Mouse (Mus musculus) midbrain, embryonic 10.5 days (tissue): ENCODE results near the gene Dhx15. TPM values are rescaled to one million over a fixed set of nuclear protein-coding genes. Genes with fewer than 3 reads are reported as not detected.

ENCODE experiments used
- DNase-seq: peaks from one replicate; pipeline ENCODE4 v3.0.0-alpha.2; 2017; ENCODE audit warnings: low spot score
- H3K27ac ChIP-seq: fragments of 300-500 bp; sonication (generic); replicated peaks from 2 replicates; pipeline ENCODE4 v1.5.1; 2016; ENCODE audit warnings: mild to moderate bottlenecking
- H3K27me3 ChIP-seq: fragments of 300-500 bp; sonication (generic); 2 replicates; pipeline ENCODE4 v1.6.1; 2016; ENCODE audit warnings: low read depth, mild to moderate bottlenecking; ENCODE audit not compliant: poor library complexity, severe bottlenecking
- H3K36me3 ChIP-seq: fragments of 300-500 bp; sonication (generic); 2 replicates; pipeline ENCODE4 v1.6.1; 2016; ENCODE audit warnings: mild to moderate bottlenecking, moderate library complexity
- H3K4me1 ChIP-seq: fragments of 300-500 bp; sonication (generic); 2 replicates; pipeline ENCODE4 v1.6.1; 2016
- H3K4me3 ChIP-seq: fragments of 300-500 bp; sonication (generic); 2 replicates; pipeline ENCODE4 v1.5.1; 2016; ENCODE audit warnings: mild to moderate bottlenecking, moderate library complexity
- H3K9me3 ChIP-seq: fragments of 300-500 bp; sonication (generic); replicated peaks from 2 replicates; pipeline ENCODE4 v1.6.1; 2016; ENCODE audit warnings: mild to moderate bottlenecking
- WGBS: fragments of 180-500 bp; shearing (Covaris S2); methylation state at CpG from one replicate; pipeline ENCODE4 v1.1.7; 2016; 5-methylcytosine and 5-hydroxymethylcytosine counted together
- polyA plus RNA-seq: library from polyadenylated mRNA; unstranded; fragments of >200 nt; fragmentation: Nextera tagmentation; extraction: Ambion mirVana; gene quantifications from 2 replicates; pipeline ENCODE4 v1.2.1, GENCODE M21; 2016

Gene Dhx15
- polyA plus RNA-seq, 1 experiment from 2014 or later = 204 TPM

- H3K36me3 ChIP-seq = no peaks in the 10 kb centered on the region
Measured at GRCm38 (mm10) chr5:52218238-52218637, 27.9 kb upstream of the Dhx15 start.

DNA sequence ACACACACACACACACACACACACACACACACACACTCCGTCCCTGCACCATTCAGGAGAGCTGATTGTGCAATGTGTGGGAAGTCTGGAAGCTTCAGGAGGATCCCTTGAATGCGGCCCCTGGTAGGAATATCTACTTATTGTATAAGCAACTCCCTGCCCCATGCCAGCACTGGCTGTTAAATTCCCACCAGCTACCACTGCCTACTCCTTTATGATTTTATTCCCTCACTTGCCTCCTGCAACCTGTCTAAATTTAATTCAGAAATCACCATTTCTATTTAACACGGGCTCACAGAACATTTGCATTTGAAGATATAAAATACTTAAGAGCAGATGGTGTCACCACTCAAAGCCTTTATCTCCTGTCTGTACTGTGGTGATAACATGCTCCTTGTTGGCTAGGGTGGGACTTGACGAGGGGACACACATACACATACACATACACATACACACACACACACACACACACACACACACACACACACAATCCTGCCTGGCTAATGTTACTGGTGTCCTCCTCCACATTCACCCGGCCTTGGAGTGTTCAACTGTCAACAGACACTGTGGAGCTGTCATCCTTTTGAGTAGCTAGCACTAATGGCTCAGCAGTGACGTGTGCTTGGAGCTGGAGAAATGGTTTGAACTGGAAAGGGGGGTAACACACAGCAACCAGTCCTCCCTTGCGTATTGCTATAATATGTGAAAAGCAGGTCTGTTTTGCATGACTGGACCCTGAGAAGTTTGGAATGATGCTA lies 23.0 kb upstream of the Dhx15 start:
- Histone ChIP-seq H3K36me3 (no peaks in the 10 kb centered on the region), H3K4me3 (no peak overlapping the region), H3K4me1 (peaks cover 6% of the 10 kb centered on the region), H3K27me3 (no peaks in the 10 kb centered on the region), H3K27ac (no peak overlapping the region), H3K9me3 (no peaks in the 10 kb centered on the region)
- no peak for DNase-seq
- WGBS = 89% methylated on average over 7 of the region's 7 CpGs

More at GRCm38 (mm10) chr5:52218238-52218637, 27.9 kb upstream of the Dhx15 start:
- H3K27me3 ChIP-seq = no peaks in the 10 kb centered on the region
- no peak overlapping the region for H3K27ac ChIP-seq
- H3K4me3 ChIP-seq = no peak overlapping the region
- H3K4me1 ChIP-seq = peaks cover 24% of the 10 kb centered on the region
- no peaks in the 10 kb centered on the region for H3K9me3 ChIP-seq
- 88% methylated on average over 6 of the region's 6 CpGs for WGBS
- no peak for DNase-seq

DNA sequence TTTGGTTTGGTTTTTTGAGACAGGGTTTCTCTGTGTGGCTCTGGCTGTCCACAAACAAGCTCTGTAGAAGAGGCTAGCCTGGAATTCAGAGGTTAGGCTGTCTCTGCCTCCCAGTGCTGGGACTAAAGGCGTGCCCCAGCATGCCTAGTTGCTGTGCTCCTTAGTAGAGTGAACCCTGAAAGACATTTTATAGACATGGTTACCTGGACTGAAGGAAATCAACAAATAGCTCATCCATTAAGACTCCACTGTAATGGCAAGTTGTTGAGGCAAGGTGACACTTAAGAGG lies 810 bp upstream of the Dhx15 start:
- Histone ChIP-seq H3K27ac (0 out of 2 replicates have a peak overlapping the region, but pooled peaks have one; percentile 100), H3K4me3 (peak overlapping the region; percentile 97), H3K36me3 (peaks cover 3% of the 10 kb centered on the region; the same call in 1 of the 2 replicates), H3K27me3 (no peaks in the 10 kb centered on the region), H3K9me3 (no peaks in the 10 kb centered on the region), H3K4me1 (peaks cover 21% of the 10 kb centered on the region)
- no peak for DNase-seq
- WGBS = 45% methylated on average over 1 of the region's 1 CpGs

- WGBS = under 1% methylated on average over 42 of the region's 63 CpGs
- Histone ChIP-seq H3K27me3 (no peaks in the 10 kb centered on the region), H3K4me3 (peak overlapping the region; percentile 97), H3K27ac (peak overlapping the region; percentile 100), H3K4me1 (peaks cover 21% of the 10 kb centered on the region), H3K36me3 (peaks cover 6% of the 10 kb centered on the region), H3K9me3 (no peaks in the 10 kb centered on the region)
- no peak for DNase-seq
Measured at GRCm38 (mm10) chr5:52189664-52190365, 499 bp downstream of the Dhx15 start.

DNA sequence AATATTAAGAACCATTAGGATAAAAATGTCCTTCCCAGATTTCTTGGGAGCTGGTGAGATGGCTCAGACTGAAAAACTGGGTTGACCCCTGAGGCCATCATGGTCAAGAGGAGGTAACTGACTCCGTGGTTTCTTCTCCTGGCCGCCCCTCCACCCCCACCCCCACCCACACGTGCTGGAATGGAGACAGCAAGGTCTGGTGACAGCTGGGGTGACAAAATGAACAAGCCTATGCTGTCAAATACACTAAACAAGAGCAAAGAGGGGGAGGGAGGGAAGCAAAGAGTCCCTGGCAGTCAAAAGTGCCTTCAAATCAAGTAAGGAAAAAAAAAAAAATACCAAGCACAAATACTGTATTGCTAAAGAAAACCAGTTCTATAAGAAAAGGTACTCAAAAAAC lies 2.1 kb downstream of the Dhx15 start:
- DNase-seq = no peak
- Histone ChIP-seq H3K27ac (no peak overlapping the region), H3K9me3 (no peaks in the 10 kb centered on the region), H3K36me3 (peaks cover 22% of the 10 kb centered on the region), H3K4me3 (peak overlapping the region; percentile 97), H3K4me1 (peaks cover 21% of the 10 kb centered on the region), H3K27me3 (no peaks in the 10 kb centered on the region)
- WGBS = 49% methylated on average over 3 of the region's 3 CpGs

GRCm38 (mm10) chr5:52177326-52177725 lies 13.0 kb downstream of the Dhx15 start:
- DNase-seq = no peak
- no peaks in the 10 kb centered on the region for H3K9me3 ChIP-seq
- no peaks in the 10 kb centered on the region for H3K27me3 ChIP-seq
- no peaks in the 10 kb centered on the region for H3K4me1 ChIP-seq
- H3K36me3 ChIP-seq = peaks cover 73% of the 10 kb centered on the region
- WGBS = 90% methylated on average over 1 of the region's 1 CpGs
- H3K4me3 ChIP-seq = no peak overlapping the region
- H3K27ac ChIP-seq = no peak overlapping the region

- Histone ChIP-seq H3K4me1 (no peaks in the 10 kb centered on the region), H3K27ac (no peak overlapping the region), H3K9me3 (no peaks in the 10 kb centered on the region), H3K36me3 (peaks cover 73% of the 10 kb centered on the region), H3K27me3 (no peaks in the 10 kb centered on the region), H3K4me3 (no peak overlapping the region)
- 61% methylated on average over 2 of the region's 2 CpGs for WGBS
- DNase-seq = no peak
Measured at GRCm38 (mm10) chr5:52168468-52168867, 21.8 kb downstream of the Dhx15 start.

- Histone ChIP-seq H3K27ac (no peak overlapping the region), H3K36me3 (peaks cover 86% of the 10 kb centered on the region), H3K27me3 (no peaks in the 10 kb centered on the region), H3K4me1 (no peaks in the 10 kb centered on the region), H3K9me3 (no peaks in the 10 kb centered on the region), H3K4me3 (no peak overlapping the region)
- 93% methylated on average over 3 of the region's 3 CpGs for WGBS
- no peak for DNase-seq
Measured at GRCm38 (mm10) chr5:52149138-52149537, 41.2 kb downstream of the Dhx15 start.

- Histone ChIP-seq H3K36me3 (peaks cover 82% of the 10 kb centered on the region), H3K4me1 (no peaks in the 10 kb centered on the region)
- WGBS = 95% methylated on average over 4 of the region's 4 CpGs
Measured at GRCm38 (mm10) chr5:52147141-52147540, 43.2 kb downstream of the Dhx15 start.

DNA sequence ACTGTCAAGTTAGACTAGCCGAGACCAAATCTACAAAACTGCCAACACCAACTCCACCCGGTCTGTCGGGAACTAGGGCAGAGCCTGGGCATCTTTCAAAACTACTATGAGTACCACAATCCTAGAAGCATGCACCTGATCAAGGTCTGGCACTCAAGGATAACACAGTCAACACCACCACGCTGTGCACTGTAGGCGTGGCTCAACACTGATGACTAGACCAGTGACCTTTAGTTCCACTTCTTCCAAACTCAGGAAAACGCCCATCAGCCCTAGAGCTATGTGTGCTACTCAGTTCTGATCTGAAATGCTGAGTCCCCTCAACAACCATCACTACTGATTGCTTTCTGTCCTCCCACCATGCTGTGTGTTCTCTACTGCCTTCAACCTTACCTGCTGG lies 44.6 kb downstream of the Dhx15 start:
- H3K9me3 ChIP-seq = no peaks in the 10 kb centered on the region
- 91% methylated on average over 6 of the region's 6 CpGs for WGBS
- H3K27me3 ChIP-seq = no peaks in the 10 kb centered on the region
- H3K4me3 ChIP-seq = no peak overlapping the region
- DNase-seq = no peak
- H3K4me1 ChIP-seq = no peaks in the 10 kb centered on the region
- peaks cover 80% of the 10 kb centered on the region for H3K36me3 ChIP-seq
- H3K27ac ChIP-seq = no peak overlapping the region

More at GRCm38 (mm10) chr5:52147141-52147540, 43.2 kb downstream of the Dhx15 start:
- no peaks in the 10 kb centered on the region for H3K27me3 ChIP-seq
- no peak for DNase-seq
- no peaks in the 10 kb centered on the region for H3K9me3 ChIP-seq
- no peak overlapping the region for H3K27ac ChIP-seq
- H3K4me3 ChIP-seq = no peak overlapping the region

DNA sequence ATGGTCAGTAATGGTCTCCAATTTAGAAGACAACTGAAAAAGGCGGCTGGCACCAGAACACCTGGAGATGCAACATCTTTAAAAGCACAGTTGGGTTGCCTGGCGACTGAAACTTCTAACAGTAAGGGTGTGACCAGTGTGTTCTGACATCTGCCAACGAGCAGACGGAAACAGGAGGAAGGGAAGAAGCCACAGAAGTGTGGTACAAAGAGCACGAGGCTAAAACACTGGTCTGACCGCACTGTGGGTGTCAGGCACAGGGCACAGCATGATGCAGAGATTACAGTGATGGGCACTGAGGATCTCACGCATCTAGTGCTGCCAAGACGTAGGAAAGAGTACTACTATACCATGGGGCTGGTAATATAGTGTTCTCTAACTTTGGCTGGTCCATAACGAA lies 48.4 kb downstream of the Dhx15 start:
- 89% methylated on average over 9 of the region's 9 CpGs for WGBS

DNA sequence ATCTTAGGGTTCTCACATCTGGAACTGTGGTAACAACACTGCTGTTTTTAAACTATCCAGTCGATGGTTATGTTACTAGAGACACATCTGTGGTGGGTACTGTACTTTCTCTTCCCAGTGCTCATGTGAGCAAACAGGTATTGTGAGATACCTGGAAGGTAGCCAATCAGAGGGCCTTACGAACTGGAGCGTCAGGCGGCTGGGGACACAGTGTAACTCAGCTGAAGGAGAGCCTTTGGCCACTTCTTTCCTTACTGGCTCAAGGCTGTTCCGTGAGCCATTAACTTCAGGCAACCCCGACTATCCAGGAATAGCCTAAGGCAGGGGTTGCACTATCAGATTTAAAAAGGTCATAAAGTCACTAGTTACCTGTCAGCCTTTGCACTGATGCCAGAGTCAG lies 51.5 kb downstream of the Dhx15 start:
- no peaks in the 10 kb centered on the region for H3K27me3 ChIP-seq
- H3K9me3 ChIP-seq = no peaks in the 10 kb centered on the region
- WGBS = 93% methylated on average over 6 of the region's 6 CpGs
- DNase-seq = no peak
- no peak overlapping the region for H3K27ac ChIP-seq
- H3K36me3 ChIP-seq = peaks cover 66% of the 10 kb centered on the region
- H3K4me3 ChIP-seq = no peak overlapping the region
- H3K4me1 ChIP-seq = no peaks in the 10 kb centered on the region

More for the DNA sequence above, 48.4 kb downstream of the Dhx15 start:
- Histone ChIP-seq H3K27me3 (no peaks in the 10 kb centered on the region), H3K9me3 (no peaks in the 10 kb centered on the region), H3K27ac (no peak overlapping the region), H3K4me1 (no peaks in the 10 kb centered on the region), H3K4me3 (no peak overlapping the region), H3K36me3 (peaks cover 83% of the 10 kb centered on the region)
- no peak for DNase-seq

DNA sequence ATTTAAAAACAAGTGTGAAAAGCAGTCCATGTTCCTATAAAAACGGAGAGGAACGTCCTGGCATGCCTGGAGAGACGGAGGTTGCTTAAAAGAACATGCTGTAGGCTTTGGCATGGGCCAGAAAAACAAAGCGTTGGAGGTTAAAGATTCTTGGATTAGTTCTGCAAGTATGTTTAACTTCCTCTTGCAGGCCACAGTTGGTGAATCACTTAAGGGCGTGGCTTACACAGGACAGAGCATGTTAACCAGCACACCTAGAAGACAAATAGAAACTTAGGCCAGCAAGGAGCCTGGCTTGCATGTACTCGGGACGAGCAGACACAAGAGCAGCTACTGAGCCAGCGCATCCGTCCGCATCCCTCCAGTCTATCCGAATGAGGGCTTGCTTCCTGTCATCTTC lies 52.2 kb downstream of the Dhx15 start:
- H3K4me3 ChIP-seq = no peak overlapping the region
- no peak for DNase-seq
- H3K27ac ChIP-seq = no peak overlapping the region
- 93% methylated on average over 11 of the region's 11 CpGs for WGBS
- no peaks in the 10 kb centered on the region for H3K9me3 ChIP-seq
- H3K27me3 ChIP-seq = no peaks in the 10 kb centered on the region
- H3K4me1 ChIP-seq = no peaks in the 10 kb centered on the region
- H3K36me3 ChIP-seq = peaks cover 63% of the 10 kb centered on the region
